Mouse (Mus musculus) neutrophil, adult 5-6 weeks (primary cell): Measurements from ENCODE around the gene Ddr1. TPM values are rescaled to one million over a fixed set of nuclear protein-coding genes. Genes with fewer than 3 reads are reported as not detected.

Experiments used
- ATAC-seq: fragments of 151-379, 151-347 bp; 2 replicates; pipeline ENCODE4 v1.8.0; 2017; ENCODE audit warnings: mild to moderate bottlenecking, moderate TSS enrichment; ENCODE audit not compliant: insufficient number of reproducible peaks, poor library complexity, low FRiP score, severe bottlenecking; ENCODE audit errors: extremely low read depth
- total RNA-seq: library from RNA; stranded (forward); fragments of 200-1000 nt; gene quantifications from 2 replicates; pipeline ENCODE4 v1.2.3, GENCODE M21; 2017

Ddr1 gene
- total RNA-seq, 1 experiment from 2014 or later, result 0.81 TPM

GRCm38 (mm10) chr17:35697759-35698500 lies 6.5 kb downstream of the Ddr1 start:
- no peak for ATAC-seq

GRCm38 (mm10) chr17:35697429-35697758 lies 7.0 kb downstream of the Ddr1 start:
- no peak for ATAC-seq

GRCm38 (mm10) chr17:35696691-35697090 lies 7.7 kb downstream of the Ddr1 start:
- ATAC-seq, result no peak

- no peak for ATAC-seq
These were observed 9.1 kb downstream of the Ddr1 start for GRCm38 (mm10) chr17:35695289-35695688.

- ATAC-seq, result no peak
These were observed 10.5 kb downstream of the Ddr1 start for GRCm38 (mm10) chr17:35693906-35694305.

- no peak for ATAC-seq
These were observed 12.1 kb downstream of the Ddr1 start for GRCm38 (mm10) chr17:35692368-35692767.

- no peak for ATAC-seq
These were observed 12.6 kb downstream of the Ddr1 start for GRCm38 (mm10) chr17:35691811-35692210.

- ATAC-seq, result no peak
These were observed 14.3 kb downstream of the Ddr1 start for GRCm38 (mm10) chr17:35689936-35690645.

GRCm38 (mm10) chr17:35688347-35689175 lies 15.9 kb downstream of the Ddr1 start:
- no peak for ATAC-seq

- no peak for ATAC-seq
These were observed 19.4 kb downstream of the Ddr1 start for GRCm38 (mm10) chr17:35685061-35685460.

GRCm38 (mm10) chr17:35681986-35682385 lies 22.4 kb downstream of the Ddr1 start:
- ATAC-seq, result no peak

- no peak for ATAC-seq
These were observed 23.8 kb downstream of the Ddr1 start for GRCm38 (mm10) chr17:35680591-35680990.

GRCm38 (mm10) chr17:35673416-35674035 lies 30.9 kb downstream of the Ddr1 start, which contains the start of gene Gtf2h4:
Gene Gtf2h4, minus strand, starts transcription at chr17:35673739.
- peak; percentile 95 for ATAC-seq

GRCm38 (mm10) chr17:35672527-35672926 lies 31.9 kb downstream of the Ddr1 start:
- ATAC-seq, result no peak

GRCm38 (mm10) chr17:35671846-35672245 lies 32.6 kb downstream of the Ddr1 start:
- no peak for ATAC-seq

GRCm38 (mm10) chr17:35669731-35670130 lies 34.7 kb downstream of the Ddr1 start:
- no peak for ATAC-seq

GRCm38 (mm10) chr17:35667334-35668065 lies 36.9 kb downstream of the Ddr1 start, which contains the start of gene Vars2:
Gene Vars2, minus strand, starts transcription at chr17:35667592.
- peak; percentile 62 for ATAC-seq

- ATAC-seq, result no peak
These were observed 37.6 kb downstream of the Ddr1 start for GRCm38 (mm10) chr17:35666851-35667256.
